Comparison of ENCODE assay signal across 26 mouse cellular contexts in genomic region chr4:103737185-103737584, GRCm38 (mm10).
DNase-seq lines count a peak whose midpoint lies in the region; ATAC-seq and TF ChIP-seq lines count a peak whose summit lies in the region.
"Had no signal": no experiment of that assay in that cellular context is flagged by ENCODE, and none has a peak within 500 bp of the region (broad histone marks: within the 10 kb centered on the region; RNA-seq: fewer than 3 reads in every experiment).

No protein-coding gene starts in this region.

- no peak for ATAC-seq in midbrain, embryonic 11.5 days (ENCODE audit: low FRiP score)
- 0 out of 2 replicates have a peak, but pooled peaks have one; percentile 30 for ATAC-seq in limb, embryonic 14.5 days (ENCODE audit: low FRiP score, low read depth)
- ATAC-seq: activated CD4-positive, CD25-positive, alpha-beta regulatory T cell, adult 4 months; CD4-positive, CD25-positive, alpha-beta regulatory T cell, adult 4 months; forebrain, embryonic 16.5 days; hindbrain, postnatal 0 days had no signal

- no peaks in the 10 kb centered on the region for H3K9me3 ChIP-seq in midbrain, embryonic 11.5 days (ENCODE audit: control insufficient read depth, low read length)
- no peaks in the 10 kb centered on the region for H3K9me3 ChIP-seq in midbrain, embryonic 10.5 days (replicated peaks)
- H3K9me3 ChIP-seq in limb, embryonic 14.5 days (ENCODE audit: control insufficient read depth, low read length), result no peaks in the 10 kb centered on the region
- H3K9me3 ChIP-seq: embryonic facial prominence, embryonic 12.5 days; forebrain, embryonic 12.5 days; heart, embryonic 10.5 days; heart, embryonic 13.5 days had no signal

- no peak overlapping the region for H3K27ac ChIP-seq in midbrain, embryonic 11.5 days (ENCODE audit: low read depth, low read length)
- H3K27ac ChIP-seq in midbrain, embryonic 10.5 days (replicated peaks), result no peak overlapping the region
- no peak overlapping the region for H3K27ac ChIP-seq in limb, embryonic 14.5 days (replicated peaks; ENCODE audit: low read depth, low read length)
- H3K27ac ChIP-seq: embryonic facial prominence, embryonic 12.5 days; forebrain, embryonic 12.5 days; heart, adult 2 months; heart, embryonic 10.5 days; heart, embryonic 13.5 days; hindbrain, embryonic 14.5 days; hindbrain, postnatal 0 days had no signal

- TF ChIP-seq POLR2A in limb, embryonic 14.5 days (IDR thresholded peaks at IDR 0.05; ENCODE audit: borderline replicate concordance, extremely low read depth, insufficient read depth, insufficient read length), result no peak

- H3K4me1 ChIP-seq in midbrain, embryonic 11.5 days (ENCODE audit: control insufficient read depth, insufficient read depth, low read length), result no peaks in the 10 kb centered on the region
- H3K4me1 ChIP-seq in midbrain, embryonic 10.5 days, result peaks cover 5% of the 10 kb centered on the region
- peaks cover 15% of the 10 kb centered on the region; the same call in 1 of the 2 replicates for H3K4me1 ChIP-seq in limb, embryonic 14.5 days (ENCODE audit: control insufficient read depth, insufficient read depth, low read length)
- H3K4me1 ChIP-seq: embryonic facial prominence, embryonic 12.5 days; forebrain, embryonic 12.5 days; heart, embryonic 10.5 days; heart, embryonic 13.5 days had no signal

- no peaks in the 10 kb centered on the region for H3K27me3 ChIP-seq in midbrain, embryonic 11.5 days (ENCODE audit: control insufficient read depth, insufficient read depth, low read length)
- no peaks in the 10 kb centered on the region for H3K27me3 ChIP-seq in midbrain, embryonic 10.5 days (ENCODE audit: low read depth, poor library complexity, severe bottlenecking)
- no peaks in the 10 kb centered on the region for H3K27me3 ChIP-seq in limb, embryonic 14.5 days (ENCODE audit: control insufficient read depth, insufficient read depth, low read length)
- H3K27me3 ChIP-seq: embryonic facial prominence, embryonic 12.5 days; forebrain, embryonic 12.5 days; heart, embryonic 13.5 days had no signal

- no peak overlapping the region for H3K9ac ChIP-seq in midbrain, embryonic 11.5 days (ENCODE audit: low read length)
- H3K9ac ChIP-seq in limb, embryonic 14.5 days (ENCODE audit: low read depth, low read length, severe bottlenecking), result no peak overlapping the region
- H3K9ac ChIP-seq: embryonic facial prominence, embryonic 12.5 days; forebrain, embryonic 12.5 days; heart, embryonic 13.5 days; hindbrain, embryonic 14.5 days had no signal

- DNase-seq in midbrain, embryonic 11.5 days (ENCODE audit: low spot score, missing footprints), result peak; percentile 70
- no peak for DNase-seq in midbrain, embryonic 10.5 days (ENCODE audit: low spot score)
- peak; percentile 5 for DNase-seq in hindlimb bud, embryonic 11.5 days (ENCODE audit: extremely low spot score, low read depth, low spot score)
- peak; percentile 47 for DNase-seq in limb, embryonic 14.5 days (ENCODE audit: low spot score)
- DNase-seq in frontal cortex, postnatal 10 days (ENCODE audit: low spot score in 2 of 2), result no peak
- DNase-seq in kidney, adult 11 months, result no peak
- no peak for DNase-seq in gastrocnemius, postnatal 10 days
- DNase-seq: adrenal gland, adult 8-10 months; adrenal gland, postnatal 25 days; cerebellum, adult 11-12 months; cerebellum, adult 8-10 months; cerebellum, postnatal 14 days; gastrocnemius, postnatal 36 days; heart, adult 2 months; heart, postnatal 14 days; heart, postnatal 4 days had no signal

- WGBS in midbrain, embryonic 11.5 days, result 74% methylated on average over 6 of the region's 6 CpGs
- WGBS in midbrain, embryonic 10.5 days, result 73% methylated on average over 6 of the region's 6 CpGs
- WGBS in limb, embryonic 14.5 days, result 14% methylated on average over 6 of the region's 6 CpGs

- H3K36me3 ChIP-seq in midbrain, embryonic 11.5 days (ENCODE audit: control insufficient read depth, insufficient read depth, low read length), result no peaks in the 10 kb centered on the region
- H3K36me3 ChIP-seq in midbrain, embryonic 10.5 days, result no peaks in the 10 kb centered on the region
- no peaks in the 10 kb centered on the region for H3K36me3 ChIP-seq in limb, embryonic 14.5 days (ENCODE audit: control insufficient read depth, insufficient read depth, low read length)
- H3K36me3 ChIP-seq: embryonic facial prominence, embryonic 12.5 days; forebrain, embryonic 12.5 days; heart, embryonic 10.5 days; heart, embryonic 13.5 days had no signal

- no peak overlapping the region for H3K4me3 ChIP-seq in midbrain, embryonic 11.5 days (ENCODE audit: low read depth, low read length)
- no peak overlapping the region for H3K4me3 ChIP-seq in midbrain, embryonic 10.5 days
- no peak overlapping the region for H3K4me3 ChIP-seq in limb, embryonic 14.5 days (replicated peaks; ENCODE audit: low read length)
- H3K4me3 ChIP-seq: embryonic facial prominence, embryonic 12.5 days; erythroblast, embryonic 14.5 days; forebrain, embryonic 12.5 days; heart, adult 2 months; heart, embryonic 10.5 days; heart, embryonic 13.5 days had no signal

- no peak overlapping the region for H3K4me2 ChIP-seq in midbrain, embryonic 11.5 days
- H3K4me2 ChIP-seq in limb, embryonic 14.5 days (replicated peaks; ENCODE audit: low read depth, low read length, severe bottlenecking), result no peak overlapping the region
- H3K4me2 ChIP-seq: embryonic facial prominence, embryonic 12.5 days; forebrain, embryonic 12.5 days; heart, embryonic 13.5 days; hindbrain, embryonic 14.5 days had no signal

Comparison
In these comparisons a context has a peak if more than half of its experiments do, and no peak if none do; other contexts are left out.
1. DNase-seq: peak in midbrain, embryonic 11.5 days (single experiment), hindlimb bud, embryonic 11.5 days (single experiment) and limb, embryonic 14.5 days (single experiment); none in midbrain, embryonic 10.5 days (single experiment), frontal cortex, postnatal 10 days (0 of 2), kidney, adult 11 months (single experiment) and gastrocnemius, postnatal 10 days (single experiment).